Mouse (Mus musculus) MEL (cell line): ENCODE results near the gene Olfr1226.

Source experiments
- CTCF ChIP-seq, 3 experiments: IDR thresholded peaks in 2 of 3; conservative IDR thresholded peaks in 1 of 3; 2 replicates each; pipeline ENCODE4 v1.5.1; 2011 to 2012; ENCODE audit warnings: low read length in 3 of 3, low read depth in 2 of 3, mild to moderate bottlenecking in 2 of 3, improper control_type of control experiment in 1 of 3, inconsistent platforms in 1 of 3, mixed read lengths in 1 of 3, moderate library complexity in 1 of 3; ENCODE audit not compliant: control insufficient read depth in 1 of 3, insufficient read depth in 1 of 3, poor library complexity in 1 of 3, severe bottlenecking in 1 of 3
- EP300 ChIP-seq, 2 experiments: IDR thresholded peaks; 2 replicates each; pipeline ENCODE4 v1.6.1; 2011; ENCODE audit warnings: improper control_type of control experiment in 2 of 2, low read length in 2 of 2, low read depth in 1 of 2, mild to moderate bottlenecking in 1 of 2
- HCFC1 ChIP-seq: IDR thresholded peaks from 2 replicates; pipeline ENCODE4 v1.6.1; 2012; ENCODE audit warnings: low read depth, mild to moderate bottlenecking, inconsistent platforms, low read length, improper control_type of control experiment, moderate library complexity
- JUND ChIP-seq: IDR thresholded peaks from 2 replicates; pipeline ENCODE4 v1.6.1; 2011; ENCODE audit warnings: low read depth, mild to moderate bottlenecking, improper control_type of control experiment, low read length
- MXI1 ChIP-seq: IDR thresholded peaks from 2 replicates; pipeline ENCODE4 v1.6.1; 2011; ENCODE audit warnings: mild to moderate bottlenecking, low read depth, low read length, improper control_type of control experiment
- MYB ChIP-seq: IDR thresholded peaks from 2 replicates; pipeline ENCODE4 v1.6.1; 2011; ENCODE audit warnings: mild to moderate bottlenecking, low read depth, low read length, improper control_type of control experiment
- MYC ChIP-seq: IDR thresholded peaks from 2 replicates; pipeline ENCODE4 v1.6.1; 2011; ENCODE audit warnings: low read depth, mild to moderate bottlenecking, low read length, improper control_type of control experiment, moderate library complexity
- NRF1 ChIP-seq: IDR thresholded peaks from 2 replicates; pipeline ENCODE4 v1.6.1; 2014; ENCODE audit warnings: low read depth, mild to moderate bottlenecking, inconsistent platforms, low read length, improper control_type of control experiment, moderate library complexity; ENCODE audit not compliant: poor library complexity, insufficient read depth, severe bottlenecking
- POLR2A ChIP-seq, 2 experiments: IDR thresholded peaks; 2 replicates each; pipeline ENCODE4 v1.6.1; 2011 to 2012; ENCODE audit warnings: low read length in 2 of 2, mild to moderate bottlenecking in 2 of 2, control low read depth in 1 of 2, improper control_type of control experiment in 1 of 2, low read depth in 1 of 2, moderate library complexity in 1 of 2; ENCODE audit not compliant: control insufficient read depth in 1 of 2, insufficient read depth in 1 of 2, poor library complexity in 1 of 2
- SMC3 ChIP-seq: IDR thresholded peaks from 2 replicates; pipeline ENCODE4 v1.6.1; 2011; ENCODE audit warnings: low read depth, low read length, improper control_type of control experiment
- USF1 ChIP-seq: IDR thresholded peaks from 2 replicates; pipeline ENCODE4 v1.6.1; 2014; ENCODE audit warnings: low read depth, mild to moderate bottlenecking, inconsistent platforms, low read length, improper control_type of control experiment, moderate library complexity
- USF2 ChIP-seq, 2 experiments: IDR thresholded peaks; 2 replicates each; pipeline ENCODE4 v1.6.1; 2011 to 2012; ENCODE audit warnings: improper control_type of control experiment in 2 of 2, low read length in 2 of 2, borderline replicate concordance in 1 of 2, inconsistent platforms in 1 of 2, low read depth in 1 of 2, mild to moderate bottlenecking in 1 of 2; ENCODE audit not compliant: insufficient read depth in 1 of 2

DNA sequence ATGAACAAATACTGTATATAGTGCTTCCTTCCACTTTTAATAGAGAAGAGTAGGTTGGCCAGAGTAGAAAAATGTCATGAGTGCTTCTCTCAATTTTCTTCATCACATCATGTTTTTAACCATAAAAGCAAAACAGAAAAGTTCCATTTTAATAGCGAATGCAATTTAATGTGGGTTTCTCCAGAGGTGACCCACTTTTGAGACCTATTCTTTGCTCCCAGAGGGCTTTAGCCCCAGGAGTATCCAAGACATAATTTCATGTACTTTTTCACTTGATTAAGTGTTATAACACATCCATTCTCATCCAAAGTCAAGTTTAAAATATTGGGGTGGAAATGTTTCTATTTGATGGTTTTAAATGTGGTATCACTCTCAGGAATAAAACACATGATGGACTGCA, 25.3 kb downstream of the Olfr1226 start, which contains the start of gene Olfr1225:
- TF ChIP-seq CTCF (IDR thresholded peaks at IDR 0.05 in 2 of 3, conservative IDR thresholded peaks at IDR 0.05 in 1 of 3; ENCODE audit: control insufficient read depth in 1 of 3, insufficient read depth in 1 of 3, low read depth in 2 of 3, low read length in 3 of 3, poor library complexity in 1 of 3, severe bottlenecking in 1 of 3) (no peak), JUND (no peak), NRF1 (no peak), USF1 (no peak), MXI1 (no peak), SMC3 (no peak), USF2 (IDR thresholded peaks at IDR 0.05; ENCODE audit: borderline replicate concordance in 1 of 2, insufficient read depth in 1 of 2, low read depth in 1 of 2, low read length in 2 of 2) (no peak), MYC (no peak), EP300 (IDR thresholded peaks at IDR 0.05; ENCODE audit: low read depth in 1 of 2, low read length in 2 of 2) (no peak), MYB (no peak), POLR2A (IDR thresholded peaks at IDR 0.05; ENCODE audit: control insufficient read depth in 1 of 2, insufficient read depth in 1 of 2, low read depth in 1 of 2, low read length in 2 of 2, poor library complexity in 1 of 2) (no peak), HCFC1 (no peak)
